In genomic region chr8:46811021-46811622, GRCm38 (mm10) we compare ENCODE assay signal across 10 mouse cellular contexts.
DNase-seq lines count a peak whose midpoint lies in the region; ATAC-seq and TF ChIP-seq lines count a peak whose summit lies in the region.
"Had no signal": no experiment of that assay in that cellular context is flagged by ENCODE, and none has a peak within 500 bp of the region (broad histone marks: within the 10 kb centered on the region; RNA-seq: fewer than 3 reads in every experiment).

No protein-coding gene starts in this region.

- H3K27ac ChIP-seq in layer of hippocampus, adult 2 months: peak overlapping the region; percentile 74
- H3K27ac ChIP-seq: embryonic facial prominence, embryonic 13.5 days; liver, embryonic 13.5 days had no signal

- no peak for TF ChIP-seq CTCF in layer of hippocampus, adult 2 months (conservative IDR thresholded peaks at IDR 0.05)

- intact Hi-C loops in heart, postnatal 14 days (cut with DNase I): no loop called here

- DNase-seq in layer of hippocampus, adult 2 months (ENCODE audit: low spot score in 2 of 2): peak; percentile 15 to 58
- no peak for DNase-seq in layer of hippocampus, adult 9-10 months (ENCODE audit: low spot score)
- peak; percentile 17 for DNase-seq in adrenal gland, postnatal 25 days
- peak; percentile 16 to 25 for DNase-seq in heart, postnatal 14 days
- no peak for DNase-seq in Muller cell, postnatal 12 days (ENCODE audit: inconsistent ontology term)
- no peak for DNase-seq in kidney, postnatal 14 days
- DNase-seq: liver, embryonic 13.5 days had no signal

- peak; percentile 96 for ATAC-seq in megakaryocyte progenitor cell, adult 5-6 weeks (replicated peaks; ENCODE audit: poor library complexity)
- no peak for ATAC-seq in megakaryocyte-erythroid progenitor cell, adult 5-6 weeks (replicated peaks; ENCODE audit: low FRiP score, low TSS enrichment, poor library complexity, severe bottlenecking)

- no peak overlapping the region for H3K4me3 ChIP-seq in layer of hippocampus, adult 2 months
- H3K4me3 ChIP-seq: embryonic facial prominence, embryonic 13.5 days; liver, embryonic 13.5 days had no signal

Comparison
In these comparisons a context has a peak if more than half of its experiments do, and no peak if none do; other contexts are left out.
1. DNase-seq: peak in layer of hippocampus, adult 2 months (2 of 2), adrenal gland, postnatal 25 days (single experiment) and heart, postnatal 14 days (2 of 2); none in layer of hippocampus, adult 9-10 months (single experiment), Muller cell, postnatal 12 days (single experiment) and kidney, postnatal 14 days (single experiment).